Mouse (Mus musculus): ENCODE measurements around the gene Gcnt2.

GRCm38 (mm10) chr13:40899994-40900970 is 40.7 kb downstream of the Gcnt2 start:
- no peak for TF ChIP-seq POLR2A (IDR thresholded peaks at IDR 0.05; ENCODE audit: insufficient read depth, low read depth, low read length)
- no peak for TF ChIP-seq CTCF (IDR thresholded peaks at IDR 0.05; ENCODE audit: insufficient read depth, low read depth, low read length)

All from olfactory bulb, adult 2 months (tissue).